Mouse (Mus musculus): ENCODE data around the gene Ephx1.

GRCm38 (mm10) chr1:181064648-181065047 is 43.9 kb upstream of the Ephx1 start:
- TF ChIP-seq CTCF (IDR thresholded peaks at IDR 0.05; ENCODE audit: control insufficient read depth, insufficient read depth, low read length) (no peak), POLR2A (IDR thresholded peaks at IDR 0.05; ENCODE audit: borderline replicate concordance, control insufficient read depth, low read depth, low read length) (no peak)

Data from bone marrow, adult 2 months (tissue).